Mouse (Mus musculus): ENCODE data around the gene Cplx3. TPM values are rescaled to one million over a fixed set of nuclear protein-coding genes. Genes with fewer than 3 reads are reported as not detected.

The Cplx3 gene
- polyA plus RNA-seq, 1 experiment from 2014 or later = not detected

- Histone ChIP-seq H3K4me3 (replicated peaks; ENCODE audit: low read depth, low read length) (peak overlapping the region; percentile 98), H3K27ac (peak overlapping the region; percentile 97), H3K36me3 (ENCODE audit: insufficient read depth, low read length) (no peaks in the 10 kb centered on the region), H3K4me1 (replicated peaks; ENCODE audit: insufficient read depth, low read length) (peaks cover 32% of the 10 kb centered on the region), H3K27me3 (ENCODE audit: insufficient read depth, low read length) (no peaks in the 10 kb centered on the region), H3K4me2 (ENCODE audit: low read length) (peak overlapping the region; percentile 73), H3K9ac (ENCODE audit: low read depth, low read length) (peak overlapping the region; percentile 99), H3K9me3 (replicated peaks; ENCODE audit: low read length) (no peaks in the 10 kb centered on the region)
- ATAC-seq (replicated peaks; ENCODE audit: low FRiP score, low read depth) = no peak; the same call in 1 of the 2 replicates
- under 1% methylated on average over 18 of the region's 18 CpGs for WGBS
- no peak for DNase-seq (ENCODE audit: low spot score)
- TF ChIP-seq CTCF (IDR thresholded peaks at IDR 0.05; ENCODE audit: low read depth) = no peak
Measured at GRCm38 (mm10) chr9:57644442-57644943, 38.4 kb upstream of the Cplx3 start.

DNA sequence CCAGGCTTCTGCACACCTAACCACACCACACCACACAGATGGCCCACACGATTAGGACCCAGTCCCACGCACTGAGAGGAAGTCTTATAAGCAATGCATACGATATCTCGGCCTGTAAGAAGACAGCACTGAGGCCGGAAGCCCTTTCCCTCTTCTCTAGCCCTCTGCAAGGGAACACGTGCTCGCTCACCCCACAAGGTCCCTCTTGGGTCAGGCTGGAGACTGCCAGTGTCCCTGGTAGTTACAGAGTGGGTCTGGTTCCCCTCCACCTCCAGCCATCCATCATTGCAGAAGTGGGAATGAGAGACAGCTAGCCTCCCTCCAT, 37.7 kb upstream of the Cplx3 start:
- Histone ChIP-seq H3K9me3 (replicated peaks; ENCODE audit: low read length) (no peaks in the 10 kb centered on the region), H3K36me3 (ENCODE audit: insufficient read depth, low read length) (no peaks in the 10 kb centered on the region), H3K9ac (ENCODE audit: low read depth, low read length) (peak overlapping the region; percentile 99; the same call in 1 of the 2 replicates), H3K4me3 (replicated peaks; ENCODE audit: low read depth, low read length) (peak overlapping the region; percentile 98), H3K4me1 (replicated peaks; ENCODE audit: insufficient read depth, low read length) (peaks cover 39% of the 10 kb centered on the region), H3K4me2 (ENCODE audit: low read length) (peak overlapping the region; percentile 73), H3K27ac (peak overlapping the region; percentile 47; the same call in 1 of the 2 replicates), H3K27me3 (ENCODE audit: insufficient read depth, low read length) (no peaks in the 10 kb centered on the region)
- DNase-seq (ENCODE audit: low spot score) (no peak), ATAC-seq (replicated peaks; ENCODE audit: low FRiP score, low read depth) (no peak)
- no peak for TF ChIP-seq CTCF (IDR thresholded peaks at IDR 0.05; ENCODE audit: low read depth)
- 13% methylated on average over 7 of the region's 7 CpGs for WGBS

DNA sequence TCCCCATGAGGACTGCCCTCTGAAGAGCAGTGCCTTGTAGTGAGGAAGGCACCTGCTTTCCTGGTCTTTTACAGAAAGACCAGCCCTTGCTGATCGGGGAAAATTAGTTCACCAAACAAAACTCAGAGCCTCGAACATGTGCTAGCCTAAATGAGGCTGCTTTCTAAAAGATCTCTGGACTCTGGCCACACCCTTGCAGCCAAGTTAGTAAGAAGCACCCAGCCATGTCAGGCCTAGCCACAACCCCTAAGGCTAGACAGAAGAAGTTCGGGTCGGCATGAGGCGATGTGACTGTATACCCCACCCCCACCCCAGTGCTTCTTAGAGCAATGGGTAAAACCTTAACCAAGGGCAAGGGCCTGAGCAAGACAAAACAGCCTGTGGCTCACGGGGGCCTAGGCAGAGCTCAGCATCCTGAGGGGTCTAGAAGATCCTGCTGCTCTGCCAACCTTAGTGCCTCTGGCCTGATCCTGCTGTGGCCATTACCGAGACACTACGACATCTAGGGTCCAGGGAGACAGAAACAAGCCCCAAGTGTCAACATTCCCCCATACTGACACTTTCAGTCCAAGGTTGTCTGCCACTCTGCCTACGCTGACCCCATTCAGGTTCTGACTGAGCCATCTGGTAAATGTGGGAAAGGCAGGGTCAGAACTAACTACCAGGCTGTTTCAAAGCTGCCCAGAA, 37.2 kb upstream of the Cplx3 start:
- Histone ChIP-seq H3K4me3 (replicated peaks; ENCODE audit: low read depth, low read length) (peak overlapping the region; percentile 98), H3K9ac (ENCODE audit: low read depth, low read length) (peak overlapping the region; percentile 99; the same call in 1 of the 2 replicates), H3K27ac (peak overlapping the region; percentile 47; the same call in 1 of the 2 replicates), H3K4me2 (ENCODE audit: low read length) (peak overlapping the region; percentile 73), H3K36me3 (ENCODE audit: insufficient read depth, low read length) (no peaks in the 10 kb centered on the region), H3K27me3 (ENCODE audit: insufficient read depth, low read length) (no peaks in the 10 kb centered on the region), H3K9me3 (replicated peaks; ENCODE audit: low read length) (no peaks in the 10 kb centered on the region), H3K4me1 (replicated peaks; ENCODE audit: insufficient read depth, low read length) (peaks cover 44% of the 10 kb centered on the region)
- no peak for TF ChIP-seq CTCF (IDR thresholded peaks at IDR 0.05; ENCODE audit: low read depth)
- WGBS = 44% methylated on average over 9 of the region's 9 CpGs
- ATAC-seq (replicated peaks; ENCODE audit: low FRiP score, low read depth) = no peak
- no peak for DNase-seq (ENCODE audit: low spot score)

DNA sequence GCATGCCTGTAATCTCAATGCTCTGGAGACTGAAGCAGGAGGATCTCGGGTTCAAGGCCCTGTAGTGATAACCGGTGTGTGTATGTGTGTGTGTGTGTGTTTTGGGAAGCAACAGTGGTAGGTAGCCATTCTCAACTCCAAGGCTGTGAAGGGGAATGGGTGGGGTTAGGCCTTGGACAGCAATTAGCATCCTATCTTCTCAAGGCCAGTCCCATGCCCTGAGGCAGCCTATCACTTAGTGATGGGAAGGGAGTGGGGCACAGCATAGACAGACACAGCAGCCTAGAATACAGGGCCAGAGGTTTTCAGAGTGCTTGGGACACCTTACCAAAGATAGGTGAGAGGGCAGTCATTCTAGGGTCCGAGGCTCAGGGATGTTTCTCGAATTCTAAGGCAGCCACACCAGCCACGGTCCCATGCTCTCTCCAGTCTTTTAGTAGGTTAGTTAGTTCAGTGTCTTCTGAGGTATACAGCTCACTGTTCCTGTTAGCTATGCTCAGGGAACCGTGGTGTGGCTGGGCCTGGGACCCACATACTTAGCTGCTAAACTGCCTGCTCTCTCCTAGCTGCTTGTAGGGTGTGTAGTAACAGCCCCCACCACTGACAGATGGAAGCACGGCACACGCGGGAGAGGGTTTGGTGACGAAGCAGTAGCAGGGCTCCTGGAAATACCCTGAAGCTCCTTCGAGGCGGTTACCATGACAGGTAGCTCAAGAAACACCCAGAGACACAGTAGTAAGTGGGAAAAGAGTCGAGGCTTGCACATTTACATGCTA, 35.9 kb upstream of the Cplx3 start:
- Histone ChIP-seq H3K4me3 (replicated peaks; ENCODE audit: low read depth, low read length) (no peak overlapping the region), H3K4me2 (ENCODE audit: low read length) (0 out of 2 replicates have a peak overlapping the region, but pooled peaks have one; percentile 73)

GRCm38 (mm10) chr9:57641022-57641421, 34.9 kb upstream of the Cplx3 start:
- no peak for ATAC-seq (replicated peaks; ENCODE audit: low FRiP score, low read depth)
- Histone ChIP-seq H3K9ac (ENCODE audit: low read depth, low read length) (no peak overlapping the region), H3K4me2 (ENCODE audit: low read length) (peak overlapping the region; percentile 40), H3K36me3 (ENCODE audit: insufficient read depth, low read length) (no peaks in the 10 kb centered on the region), H3K27ac (peak overlapping the region; percentile 83), H3K27me3 (ENCODE audit: insufficient read depth, low read length) (no peaks in the 10 kb centered on the region), H3K9me3 (replicated peaks; ENCODE audit: low read length) (no peaks in the 10 kb centered on the region), H3K4me1 (replicated peaks; ENCODE audit: insufficient read depth, low read length) (peaks cover 58% of the 10 kb centered on the region), H3K4me3 (replicated peaks; ENCODE audit: low read depth, low read length) (no peak overlapping the region)
- 73% methylated on average over 1 of the region's 1 CpGs for WGBS
- no peak for TF ChIP-seq CTCF (IDR thresholded peaks at IDR 0.05; ENCODE audit: low read depth)
- DNase-seq (ENCODE audit: low spot score) = no peak

More for the DNA sequence above, 35.9 kb upstream of the Cplx3 start:
- Histone ChIP-seq H3K9me3 (replicated peaks; ENCODE audit: low read length) (no peaks in the 10 kb centered on the region), H3K36me3 (ENCODE audit: insufficient read depth, low read length) (no peaks in the 10 kb centered on the region), H3K27me3 (ENCODE audit: insufficient read depth, low read length) (no peaks in the 10 kb centered on the region), H3K27ac (no peak overlapping the region), H3K4me1 (replicated peaks; ENCODE audit: insufficient read depth, low read length) (peaks cover 57% of the 10 kb centered on the region), H3K9ac (ENCODE audit: low read depth, low read length) (no peak overlapping the region)
- WGBS = 81% methylated on average over 13 of the region's 13 CpGs
- ATAC-seq (replicated peaks; ENCODE audit: low FRiP score, low read depth) = no peak
- TF ChIP-seq CTCF (IDR thresholded peaks at IDR 0.05; ENCODE audit: low read depth) = no peak
- no peak for DNase-seq (ENCODE audit: low spot score)

DNA sequence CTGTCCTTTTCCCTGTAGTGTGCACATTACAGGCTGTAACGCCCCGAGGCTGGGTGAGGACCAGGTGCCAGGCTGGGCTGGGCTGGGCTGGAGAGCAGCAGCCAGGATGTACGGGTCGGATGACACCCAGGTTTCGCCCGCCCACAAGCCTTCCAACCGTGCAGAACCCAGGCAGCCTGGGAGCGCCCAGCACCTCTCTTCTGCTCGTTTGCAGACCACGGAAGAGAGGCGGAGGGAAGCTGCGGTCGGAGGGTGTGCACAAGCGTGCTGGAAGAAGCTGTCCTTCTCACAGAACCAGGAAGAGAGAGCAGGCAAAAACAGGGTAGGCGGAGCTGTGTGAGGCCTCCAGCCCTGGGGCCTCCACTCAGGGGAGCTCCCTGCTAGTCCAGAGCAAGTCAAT, 34.3 kb upstream of the Cplx3 start:
- DNase-seq (ENCODE audit: low spot score) (peak; percentile 86), ATAC-seq (replicated peaks; ENCODE audit: low FRiP score, low read depth) (peak; percentile 53; the same call in 1 of the 2 replicates)
- no peaks in the 10 kb centered on the region for H3K36me3 ChIP-seq (ENCODE audit: insufficient read depth, low read length)
- no peaks in the 10 kb centered on the region for H3K9me3 ChIP-seq (replicated peaks; ENCODE audit: low read length)
- H3K27ac ChIP-seq = peak overlapping the region; percentile 83
- H3K27me3 ChIP-seq (ENCODE audit: insufficient read depth, low read length) = no peaks in the 10 kb centered on the region
- WGBS = 4% methylated on average over 15 of the region's 15 CpGs
- H3K4me1 ChIP-seq (replicated peaks; ENCODE audit: insufficient read depth, low read length) = peaks cover 58% of the 10 kb centered on the region
- TF ChIP-seq CTCF (IDR thresholded peaks at IDR 0.05; ENCODE audit: low read depth) = 0 out of 2 replicates have a peak, but pooled peaks have one; percentile 3
- H3K4me2 ChIP-seq (ENCODE audit: low read length) = peak overlapping the region; percentile 40
- H3K9ac ChIP-seq (ENCODE audit: low read depth, low read length) = peak overlapping the region; percentile 39
- no peak overlapping the region for H3K4me3 ChIP-seq (replicated peaks; ENCODE audit: low read depth, low read length)

Data from kidney, postnatal 0 days (tissue).